Mouse (Mus musculus) layer of hippocampus, postnatal 36 days (tissue): ENCODE measurements at regions not wholly inside any gene's neighbourhood (a gene's known extent, or its start where the extent isn't known, plus 50 kb on each side); places are given as distances from the start of the nearest gene placed in this dataset.
"Not testable (repeated sequence)": the region's sequence is repeated elsewhere in the genome, so short reads cannot be mapped to it uniquely, and the experiment has no call there.

Experiments used
- DNase-seq, 2 experiments: peaks; one replicate each; pipeline ENCODE4 v3.0.0; 2022

- not testable (repeated sequence) for DNase-seq
Observed at GRCm38 (mm10) chr14:53075937-53076336, 580.4 kb upstream of the Olfr1507 start.

- DNase-seq: not testable (repeated sequence)
Observed at GRCm38 (mm10) chr14:53073126-53073525, 577.6 kb upstream of the Olfr1507 start.

GRCm38 (mm10) chr14:53072502-53072901, 577.0 kb upstream of the Olfr1507 start:
- not testable (repeated sequence) for DNase-seq

- DNase-seq: not testable (repeated sequence)
Observed at GRCm38 (mm10) chr14:53054439-53054838, 558.9 kb upstream of the Olfr1507 start.

GRCm38 (mm10) chr14:53053465-53054123, 558.0 kb upstream of the Olfr1507 start:
- DNase-seq: not testable (repeated sequence)

- not testable (repeated sequence) for DNase-seq
Observed at GRCm38 (mm10) chr14:53047683-53048082, 552.1 kb upstream of the Olfr1507 start.

GRCm38 (mm10) chr14:53046975-53047374, 551.4 kb upstream of the Olfr1507 start:
- DNase-seq: not testable (repeated sequence)

- DNase-seq: not testable (repeated sequence)
Observed at GRCm38 (mm10) chr14:53045331-53045730, 549.8 kb upstream of the Olfr1507 start.

- not testable (repeated sequence) for DNase-seq
Observed at GRCm38 (mm10) chr14:53044101-53044500, 548.6 kb upstream of the Olfr1507 start.

- DNase-seq: not testable (repeated sequence)
Observed at GRCm38 (mm10) chr14:53042016-53042415, 546.5 kb upstream of the Olfr1507 start.

- not testable (repeated sequence) for DNase-seq
Observed at GRCm38 (mm10) chr14:53039475-53039874, 543.9 kb upstream of the Olfr1507 start.

GRCm38 (mm10) chr14:53034940-53035339, 539.4 kb upstream of the Olfr1507 start:
- DNase-seq: not testable (repeated sequence)

- not testable (repeated sequence) for DNase-seq
Observed at GRCm38 (mm10) chr14:53033221-53033620, 537.7 kb upstream of the Olfr1507 start.

- DNase-seq: not testable (repeated sequence)
Observed at GRCm38 (mm10) chr14:53032498-53032897, 536.9 kb upstream of the Olfr1507 start.

- DNase-seq: not testable (repeated sequence)
Observed at GRCm38 (mm10) chr14:53030227-53030626, 534.7 kb upstream of the Olfr1507 start.

- not testable (repeated sequence) for DNase-seq
Observed at GRCm38 (mm10) chr14:53026958-53027357, 531.4 kb upstream of the Olfr1507 start.

- DNase-seq: not testable (repeated sequence)
Observed at GRCm38 (mm10) chr14:53020152-53020551, 524.6 kb upstream of the Olfr1507 start.

GRCm38 (mm10) chr14:53007741-53008140, 512.2 kb upstream of the Olfr1507 start:
- DNase-seq: not testable (repeated sequence)

GRCm38 (mm10) chr14:53007323-53007722, 511.8 kb upstream of the Olfr1507 start:
- DNase-seq: not testable (repeated sequence)

GRCm38 (mm10) chr14:53001289-53001688, 505.7 kb upstream of the Olfr1507 start:
- DNase-seq: not testable (repeated sequence)

- DNase-seq: not testable (repeated sequence)
Observed at GRCm38 (mm10) chr14:52992106-52992760, 496.7 kb upstream of the Olfr1507 start.

- not testable (repeated sequence) for DNase-seq
Observed at GRCm38 (mm10) chr14:52991328-52991665, 495.7 kb upstream of the Olfr1507 start.

GRCm38 (mm10) chr14:52990569-52991327, 495.2 kb upstream of the Olfr1507 start:
- DNase-seq: not testable (repeated sequence)
